Mouse (Mus musculus): Measurements from ENCODE around the gene Jrkl.

GRCm38 (mm10) chr9:13225872-13226271, 19.8 kb downstream of the Jrkl start:
- TF ChIP-seq CTCF (IDR thresholded peaks at IDR 0.05; ENCODE audit: borderline replicate concordance, extremely low read depth, insufficient read depth, insufficient read length) (no peak), POLR2A (IDR thresholded peaks at IDR 0.05; ENCODE audit: borderline replicate concordance, extremely low read depth, insufficient read depth, insufficient read length, poor library complexity, severe bottlenecking) (no peak)

All from brain, embryonic 14.5 days (tissue).